Mouse (Mus musculus): ENCODE measurements around the gene Tmem198. TPM values are rescaled to one million over a fixed set of nuclear protein-coding genes. Genes with fewer than 3 reads are reported as not detected.
A peak's percentile ranks its signal among the peaks of the same experiment; 100 is the strongest.

Gene Tmem198
- polyA plus RNA-seq, 1 experiment from 2014 or later = 0.79 TPM

GRCm38 (mm10) chr1:75456746-75457564 is 22.4 kb upstream of the Tmem198 start:
- H3K4me2 ChIP-seq = no peak overlapping the region
- H3K36me3 ChIP-seq = no peaks in the 10 kb centered on the region
- H3K4me1 ChIP-seq = peaks cover 28% of the 10 kb centered on the region
- H3K9me3 ChIP-seq = no peaks in the 10 kb centered on the region
- no peak overlapping the region for H3K9ac ChIP-seq
- H3K27ac ChIP-seq = no peak overlapping the region
- WGBS = 11% methylated on average over 14 of the region's 14 CpGs
- ATAC-seq (ENCODE audit: insufficient number of reproducible peaks, low FRiP score, low TSS enrichment, low read depth) = no peak
- H3K4me3 ChIP-seq = no peak overlapping the region
- peaks cover 76% of the 10 kb centered on the region for H3K27me3 ChIP-seq

GRCm38 (mm10) chr1:75457710-75458024 is 21.7 kb upstream of the Tmem198 start:
- no peak overlapping the region for H3K9ac ChIP-seq
- peaks cover 68% of the 10 kb centered on the region for H3K27me3 ChIP-seq
- no peak overlapping the region for H3K4me3 ChIP-seq
- H3K27ac ChIP-seq = no peak overlapping the region
- no peaks in the 10 kb centered on the region for H3K36me3 ChIP-seq
- no peak overlapping the region for H3K4me2 ChIP-seq
- H3K4me1 ChIP-seq = peaks cover 28% of the 10 kb centered on the region
- H3K9me3 ChIP-seq = no peaks in the 10 kb centered on the region
- 7% methylated on average over 8 of the region's 10 CpGs for WGBS
- no peak for ATAC-seq (ENCODE audit: insufficient number of reproducible peaks, low FRiP score, low TSS enrichment, low read depth)

GRCm38 (mm10) chr1:75458025-75458788 is 21.1 kb upstream of the Tmem198 start:
- Histone ChIP-seq H3K9me3 (no peaks in the 10 kb centered on the region), H3K4me1 (peaks cover 26% of the 10 kb centered on the region), H3K4me2 (peak overlapping the region; percentile 55), H3K4me3 (peak overlapping the region; percentile 35), H3K36me3 (no peaks in the 10 kb centered on the region), H3K9ac (no peak overlapping the region), H3K27ac (peak overlapping the region; percentile 57; the same call in 1 of the 2 replicates), H3K27me3 (peaks cover 63% of the 10 kb centered on the region)
- peak; percentile 70 for ATAC-seq (ENCODE audit: insufficient number of reproducible peaks, low FRiP score, low TSS enrichment, low read depth)
- 5% methylated on average over 42 of the region's 42 CpGs for WGBS

GRCm38 (mm10) chr1:75458789-75459684 is 20.3 kb upstream of the Tmem198 start:
- Histone ChIP-seq H3K4me1 (peaks cover 26% of the 10 kb centered on the region), H3K27ac (peak overlapping the region; percentile 57; the same call in 1 of the 2 replicates)

GRCm38 (mm10) chr1:75460297-75460696 is 19.0 kb upstream of the Tmem198 start:
- Histone ChIP-seq H3K9me3 (no peaks in the 10 kb centered on the region), H3K27me3 (peaks cover 56% of the 10 kb centered on the region), H3K27ac (no peak overlapping the region), H3K4me3 (no peak overlapping the region), H3K36me3 (no peaks in the 10 kb centered on the region), H3K4me2 (no peak overlapping the region), H3K9ac (no peak overlapping the region), H3K4me1 (peaks cover 26% of the 10 kb centered on the region)
- no peak for ATAC-seq (ENCODE audit: insufficient number of reproducible peaks, low FRiP score, low TSS enrichment, low read depth)
- 74% methylated on average over 7 of the region's 7 CpGs for WGBS

More at GRCm38 (mm10) chr1:75458789-75459684, 20.3 kb upstream of the Tmem198 start:
- H3K27me3 ChIP-seq = peaks cover 64% of the 10 kb centered on the region
- peak overlapping the region; percentile 35 for H3K4me3 ChIP-seq
- ATAC-seq (ENCODE audit: insufficient number of reproducible peaks, low FRiP score, low TSS enrichment, low read depth) = no peak
- WGBS = 11% methylated on average over 23 of the region's 23 CpGs
- no peak overlapping the region for H3K9ac ChIP-seq
- no peaks in the 10 kb centered on the region for H3K36me3 ChIP-seq
- H3K4me2 ChIP-seq = peak overlapping the region; percentile 55
- no peaks in the 10 kb centered on the region for H3K9me3 ChIP-seq

GRCm38 (mm10) chr1:75462636-75463035 is 16.7 kb upstream of the Tmem198 start:
- Histone ChIP-seq H3K27ac (no peak overlapping the region), H3K27me3 (peaks cover 50% of the 10 kb centered on the region), H3K9me3 (no peaks in the 10 kb centered on the region), H3K36me3 (no peaks in the 10 kb centered on the region), H3K9ac (no peak overlapping the region), H3K4me3 (no peak overlapping the region), H3K4me2 (no peak overlapping the region), H3K4me1 (peaks cover 20% of the 10 kb centered on the region)
- ATAC-seq (ENCODE audit: insufficient number of reproducible peaks, low FRiP score, low TSS enrichment, low read depth) = no peak
- WGBS = 46% methylated on average over 1 of the region's 1 CpGs

- Histone ChIP-seq H3K36me3 (no peaks in the 10 kb centered on the region), H3K4me2 (no peak overlapping the region), H3K27me3 (peaks cover 43% of the 10 kb centered on the region), H3K4me3 (no peak overlapping the region), H3K9me3 (no peaks in the 10 kb centered on the region), H3K9ac (no peak overlapping the region), H3K27ac (no peak overlapping the region), H3K4me1 (peaks cover 12% of the 10 kb centered on the region)
- no peak for ATAC-seq (ENCODE audit: insufficient number of reproducible peaks, low FRiP score, low TSS enrichment, low read depth)
- WGBS = 85% methylated on average over 5 of the region's 5 CpGs
These were observed 15.6 kb upstream of the Tmem198 start for GRCm38 (mm10) chr1:75463652-75464204.

GRCm38 (mm10) chr1:75467215-75467927 is 12.0 kb upstream of the Tmem198 start:
- Histone ChIP-seq H3K4me2 (peak overlapping the region; percentile 34), H3K9ac (no peak overlapping the region), H3K36me3 (no peaks in the 10 kb centered on the region; the same call in 1 of the 2 replicates), H3K27ac (peak overlapping the region; percentile 64; the same call in 1 of the 2 replicates), H3K9me3 (no peaks in the 10 kb centered on the region), H3K4me1 (peaks cover 5% of the 10 kb centered on the region; the same call in 1 of the 2 replicates), H3K4me3 (no peak overlapping the region), H3K27me3 (peaks cover 38% of the 10 kb centered on the region)
- ATAC-seq (ENCODE audit: insufficient number of reproducible peaks, low FRiP score, low TSS enrichment, low read depth) = peak; percentile 82
- 5% methylated on average over 14 of the region's 14 CpGs for WGBS

GRCm38 (mm10) chr1:75469287-75469825 is 10.0 kb upstream of the Tmem198 start:
- no peak overlapping the region for H3K4me2 ChIP-seq
- 75% methylated on average over 17 of the region's 17 CpGs for WGBS
- H3K27me3 ChIP-seq = peaks cover 31% of the 10 kb centered on the region
- H3K9me3 ChIP-seq = no peaks in the 10 kb centered on the region
- H3K36me3 ChIP-seq = peaks cover 15% of the 10 kb centered on the region
- no peak overlapping the region for H3K9ac ChIP-seq
- H3K4me1 ChIP-seq = peaks cover 16% of the 10 kb centered on the region
- no peak for ATAC-seq (ENCODE audit: insufficient number of reproducible peaks, low FRiP score, low TSS enrichment, low read depth)
- no peak overlapping the region for H3K4me3 ChIP-seq
- H3K27ac ChIP-seq = no peak overlapping the region

- Histone ChIP-seq H3K9me3 (no peaks in the 10 kb centered on the region), H3K27me3 (peaks cover 23% of the 10 kb centered on the region), H3K27ac (no peak overlapping the region), H3K4me2 (no peak overlapping the region), H3K9ac (no peak overlapping the region), H3K4me3 (no peak overlapping the region), H3K36me3 (peaks cover 40% of the 10 kb centered on the region), H3K4me1 (peaks cover 44% of the 10 kb centered on the region)
- no peak for ATAC-seq (ENCODE audit: insufficient number of reproducible peaks, low FRiP score, low TSS enrichment, low read depth)
- 93% methylated on average over 11 of the region's 11 CpGs for WGBS
These were observed 2.9 kb upstream of the Tmem198 start for GRCm38 (mm10) chr1:75476441-75476840.
